Mouse (Mus musculus): ENCODE measurements at regions not wholly inside any gene's neighbourhood (a gene's known extent, or its start where the extent isn't known, plus 50 kb on each side); places are given as distances from the start of the nearest gene placed in this dataset.

- no peak for TF ChIP-seq POLR2A (IDR thresholded peaks at IDR 0.05; ENCODE audit: control insufficient read depth, extremely low read depth, insufficient read depth, low read length, poor library complexity)
- no peak for TF ChIP-seq CTCF (IDR thresholded peaks at IDR 0.05; ENCODE audit: borderline replicate concordance, control insufficient read depth, extremely low read depth, insufficient read depth, low read length, poor library complexity)
These were observed 113.9 kb upstream of the Rtl1 start for GRCm38 (mm10) chr12:109714061-109714460.

All from thymus, adult 2 months (tissue).